Mouse (Mus musculus) NIH3T3 (cell line): Measurements from ENCODE around the gene Tekt2.
A peak's percentile ranks its signal among the peaks of the same experiment; 100 is the strongest.

Experiments
- DNase-seq: peaks from one replicate; pipeline ENCODE4 v3.0.0-alpha.2; 2012; ENCODE audit warnings: low read depth

The Tekt2 gene

GRCm38 (mm10) chr4:126325281-126325861 is at the start of gene Tekt2:
Gene Tekt2, minus strand, starts transcription at chr4:126325688.
- no peak for DNase-seq

- peak; percentile 96 for DNase-seq
Observed at GRCm38 (mm10) chr4:126371497-126371896, 46.0 kb upstream of the Tekt2 start.

GRCm38 (mm10) chr4:126360069-126360468 is 34.6 kb upstream of the Tekt2 start:
- no peak for DNase-seq

- no peak for DNase-seq
Observed at GRCm38 (mm10) chr4:126343451-126343850, 18.0 kb upstream of the Tekt2 start.

GRCm38 (mm10) chr4:126339461-126339860 is 14.0 kb upstream of the Tekt2 start:
- no peak for DNase-seq

GRCm38 (mm10) chr4:126332358-126332757 is 6.9 kb upstream of the Tekt2 start:
- peak; percentile 54 for DNase-seq

GRCm38 (mm10) chr4:126331751-126332150 is 6.3 kb upstream of the Tekt2 start:
- no peak for DNase-seq

GRCm38 (mm10) chr4:126330295-126330694 is 4.8 kb upstream of the Tekt2 start:
- DNase-seq = no peak

- no peak for DNase-seq
Observed at GRCm38 (mm10) chr4:126326036-126326435, 548 bp upstream of the Tekt2 start.

- DNase-seq = no peak
Observed at GRCm38 (mm10) chr4:126324861-126325260, 627 bp downstream of the Tekt2 start.

- DNase-seq = no peak
Observed at GRCm38 (mm10) chr4:126322646-126323045, 2.8 kb downstream of the Tekt2 start.

- no peak for DNase-seq
Observed at GRCm38 (mm10) chr4:126321854-126322511, 3.5 kb downstream of the Tekt2 start.

GRCm38 (mm10) chr4:126321111-126321853 is 4.2 kb downstream of the Tekt2 start, which contains the start of gene Adprhl2:
Gene Adprhl2, minus strand, starts transcription at chr4:126321703.
- DNase-seq = peak; percentile 99

- no peak for DNase-seq
Observed at GRCm38 (mm10) chr4:126319806-126320205, 5.7 kb downstream of the Tekt2 start.

- DNase-seq = no peak
Observed at GRCm38 (mm10) chr4:126316443-126317040, 8.9 kb downstream of the Tekt2 start.

- DNase-seq = no peak
Observed at GRCm38 (mm10) chr4:126315931-126316330, 9.6 kb downstream of the Tekt2 start.

- DNase-seq = peak; percentile 84
Observed at GRCm38 (mm10) chr4:126314393-126314792, 11.1 kb downstream of the Tekt2 start.

- DNase-seq = no peak
Observed at GRCm38 (mm10) chr4:126313202-126313601, 12.3 kb downstream of the Tekt2 start.

GRCm38 (mm10) chr4:126311566-126312200 is 13.8 kb downstream of the Tekt2 start:
- DNase-seq = no peak

GRCm38 (mm10) chr4:126310344-126310743 is 15.1 kb downstream of the Tekt2 start:
- no peak for DNase-seq

- DNase-seq = peak; percentile 94
Observed at GRCm38 (mm10) chr4:126309922-126310309, 15.6 kb downstream of the Tekt2 start.
